Mouse (Mus musculus): ENCODE results near the gene Helt. TPM values are rescaled to one million over a fixed set of nuclear protein-coding genes. Genes with fewer than 3 reads are reported as not detected.

Gene Helt
- total RNA-seq (2015) = not detected in 2 replicates
- not detected in 2 replicates for total RNA-seq (2017)

DNA sequence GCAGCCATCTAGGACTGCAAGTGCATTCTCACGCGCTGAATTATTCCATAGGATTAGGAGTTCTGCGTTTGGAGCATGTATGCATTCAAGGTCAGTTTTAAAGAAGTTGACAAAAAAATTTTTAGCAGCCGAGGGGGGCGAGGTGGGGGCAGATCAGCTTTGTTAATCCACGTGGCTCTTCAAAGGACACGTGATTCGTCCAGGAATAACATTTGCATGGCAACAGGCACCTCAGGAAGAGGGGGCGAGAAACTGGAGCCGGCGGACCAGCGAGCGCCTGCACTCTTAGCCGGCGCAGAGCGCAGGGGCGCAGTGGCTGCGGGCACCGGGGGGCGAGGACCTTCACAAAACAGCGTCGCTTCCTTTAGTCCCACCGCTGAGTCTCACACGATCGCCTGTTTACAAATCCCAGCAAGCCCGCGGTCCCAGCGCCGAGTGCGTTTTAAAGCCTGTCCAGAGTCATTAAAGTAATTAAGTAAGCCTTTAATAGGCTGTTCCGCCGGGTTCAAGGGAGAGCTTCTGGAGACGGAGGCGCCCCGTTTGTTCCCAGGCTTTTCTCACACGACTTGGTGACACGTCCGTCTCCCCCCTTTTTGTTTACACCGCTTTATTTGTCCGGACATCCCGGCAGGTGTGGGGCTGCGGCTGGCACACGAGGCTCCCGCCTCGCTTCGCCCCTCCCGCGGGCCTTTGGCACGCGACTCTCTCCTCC is at the start of gene Helt:
Gene Helt (minus strand): TSS at position 491 of the 712 bp plus-strand sequence.
- ATAC-seq (ENCODE audit: poor library complexity, severe bottlenecking) = no peak

DNA sequence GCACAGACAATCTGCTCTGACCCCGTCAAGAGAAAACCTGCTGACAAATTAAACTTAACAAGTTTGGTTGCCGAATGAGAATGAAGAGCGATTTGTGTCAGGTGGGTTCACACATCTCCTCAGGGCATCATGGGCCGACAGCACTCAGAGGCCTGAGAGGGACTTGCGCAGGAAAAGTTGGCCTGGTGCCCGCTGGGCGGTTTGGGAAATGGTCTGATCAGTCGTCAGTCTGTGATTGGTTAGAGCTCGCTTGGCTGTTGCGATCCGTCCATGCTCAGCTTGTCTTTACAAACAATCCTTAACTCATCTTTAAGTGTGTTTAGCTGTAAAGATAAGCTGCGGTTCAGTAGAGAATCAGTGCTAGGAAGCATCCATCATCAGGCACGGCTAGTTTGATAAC is 47.8 kb upstream of the Helt start:
- ATAC-seq (ENCODE audit: poor library complexity, severe bottlenecking) = no peak

- peak; percentile 64 for ATAC-seq (ENCODE audit: poor library complexity, severe bottlenecking)
These were observed 46.2 kb upstream of the Helt start for GRCm38 (mm10) chr8:46340381-46341273.

- ATAC-seq (ENCODE audit: poor library complexity, severe bottlenecking) = 0 out of 2 replicates have a peak, but pooled peaks have one; percentile 44
These were observed 44.8 kb upstream of the Helt start for GRCm38 (mm10) chr8:46339317-46339716.

DNA sequence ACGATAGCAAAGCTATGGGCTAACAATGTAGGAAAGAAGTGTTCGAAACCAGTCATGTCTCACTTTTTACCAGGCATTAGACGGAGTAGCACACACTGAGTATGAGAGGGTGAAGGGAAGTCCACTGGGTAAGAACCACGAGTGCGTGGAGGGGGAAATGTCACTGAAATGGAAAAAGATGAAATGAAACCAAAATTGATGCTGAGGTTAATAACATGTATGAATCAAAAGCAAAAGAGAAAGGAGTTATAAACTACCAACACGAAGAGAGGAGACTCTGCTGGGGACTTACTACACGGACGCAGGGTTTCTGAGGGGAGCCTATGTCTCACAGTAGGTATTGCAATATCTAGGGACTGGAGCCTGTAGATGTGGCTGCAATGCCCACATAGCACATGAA is 41.9 kb upstream of the Helt start:
- ATAC-seq (ENCODE audit: poor library complexity, severe bottlenecking) = peak; percentile 79

GRCm38 (mm10) chr8:46332389-46333061 is 38.1 kb upstream of the Helt start:
- no peak for ATAC-seq (ENCODE audit: poor library complexity, severe bottlenecking)

- no peak for ATAC-seq (ENCODE audit: poor library complexity, severe bottlenecking)
These were observed 37.3 kb upstream of the Helt start for GRCm38 (mm10) chr8:46331801-46332200.

GRCm38 (mm10) chr8:46329396-46329795 is 34.9 kb upstream of the Helt start:
- no peak for ATAC-seq (ENCODE audit: poor library complexity, severe bottlenecking)

DNA sequence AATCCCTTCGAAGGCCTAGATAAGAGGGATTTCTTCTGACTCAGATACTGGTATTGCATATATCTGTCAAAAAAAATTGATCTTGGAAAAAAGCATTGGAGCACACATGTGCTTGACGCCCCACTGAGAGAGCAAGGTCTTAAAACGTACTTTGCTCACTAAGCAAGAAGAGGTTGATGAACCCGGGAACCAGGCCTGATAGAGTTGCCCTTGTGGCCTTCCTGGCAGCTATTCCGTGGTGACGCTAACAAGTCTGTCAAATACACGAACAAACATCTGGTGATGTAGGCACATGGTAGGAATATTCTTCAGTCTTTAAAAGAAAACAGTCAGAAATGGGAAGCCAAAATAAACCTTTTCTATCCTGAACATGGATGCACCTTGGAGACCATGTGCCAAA is 32.8 kb upstream of the Helt start:
- no peak for ATAC-seq (ENCODE audit: poor library complexity, severe bottlenecking)

DNA sequence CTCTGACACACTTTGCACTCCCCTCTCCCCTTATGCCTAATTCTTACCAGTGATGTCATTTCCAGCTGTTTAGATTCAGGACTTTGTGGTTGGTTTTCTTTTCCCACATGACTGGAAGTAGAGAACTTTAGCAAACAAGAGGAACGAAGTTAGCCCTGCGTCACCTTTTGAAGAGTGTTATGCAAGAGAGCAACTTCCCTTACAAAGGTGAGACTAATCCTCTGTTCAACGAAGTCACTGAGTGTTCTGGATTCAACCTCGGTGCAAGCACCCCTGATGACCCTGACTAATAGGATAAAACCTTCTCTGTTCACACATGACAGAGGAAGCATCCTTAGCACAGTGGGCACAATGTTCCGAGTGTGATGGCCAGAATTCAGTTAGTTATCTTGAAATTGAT is 32.2 kb upstream of the Helt start:
- peak; percentile 97 for ATAC-seq (ENCODE audit: poor library complexity, severe bottlenecking)

GRCm38 (mm10) chr8:46324676-46325075 is 30.2 kb upstream of the Helt start:
- ATAC-seq (ENCODE audit: poor library complexity, severe bottlenecking) = no peak

- ATAC-seq (ENCODE audit: poor library complexity, severe bottlenecking) = no peak
These were observed 29.3 kb upstream of the Helt start for GRCm38 (mm10) chr8:46323672-46324191.

- peak; percentile 29; the same call in 1 of the 2 replicates for ATAC-seq (ENCODE audit: poor library complexity, severe bottlenecking)
These were observed 28.4 kb upstream of the Helt start for GRCm38 (mm10) chr8:46322833-46323232.

- ATAC-seq (ENCODE audit: poor library complexity, severe bottlenecking) = no peak
These were observed 27.9 kb upstream of the Helt start for GRCm38 (mm10) chr8:46322421-46322820.

GRCm38 (mm10) chr8:46318802-46319201 is 24.3 kb upstream of the Helt start:
- no peak for ATAC-seq (ENCODE audit: poor library complexity, severe bottlenecking)

GRCm38 (mm10) chr8:46317161-46317560 is 22.7 kb upstream of the Helt start:
- no peak for ATAC-seq (ENCODE audit: poor library complexity, severe bottlenecking)

DNA sequence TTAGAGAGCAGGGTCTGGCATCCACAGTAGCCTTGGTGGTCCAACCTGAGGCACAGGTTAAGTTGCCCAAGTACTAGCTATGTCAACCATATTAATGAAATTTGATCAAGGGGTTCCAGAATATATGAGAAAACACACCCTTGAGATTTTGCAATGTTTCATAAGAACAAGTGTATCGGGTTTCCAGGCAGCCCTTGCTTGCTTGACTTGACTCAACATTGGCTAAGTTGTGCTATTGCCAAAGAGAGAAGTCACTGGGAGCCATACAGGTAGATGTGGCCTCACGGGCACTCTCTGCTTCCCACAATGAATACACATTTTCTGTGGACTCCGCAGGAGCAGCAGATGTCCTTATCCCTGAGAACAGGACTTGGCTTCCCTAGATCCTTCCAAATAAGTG is 19.3 kb upstream of the Helt start:
- no peak for ATAC-seq (ENCODE audit: poor library complexity, severe bottlenecking)

- ATAC-seq (ENCODE audit: poor library complexity, severe bottlenecking) = peak; percentile 99
These were observed 16.7 kb upstream of the Helt start for GRCm38 (mm10) chr8:46311159-46311558.

DNA sequence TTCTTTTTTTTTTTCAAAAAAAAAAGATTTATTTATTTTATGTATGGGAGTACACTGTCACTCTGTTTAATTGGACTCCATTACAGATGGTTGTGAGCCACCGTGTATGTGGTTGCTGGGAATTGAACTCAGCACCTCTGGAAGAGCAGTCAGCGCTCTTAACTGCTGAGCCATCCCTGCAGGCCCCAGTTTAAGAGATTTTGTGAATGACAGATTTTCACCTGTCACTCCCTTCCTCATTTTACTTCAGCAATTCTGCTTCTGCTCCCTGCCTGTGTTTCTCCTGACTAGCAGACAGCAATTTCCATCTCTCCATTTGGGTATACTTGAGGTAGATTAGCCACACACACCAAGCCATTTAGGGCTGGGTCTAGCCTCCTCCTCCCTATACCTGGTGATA is 13.7 kb upstream of the Helt start:
- ATAC-seq (ENCODE audit: poor library complexity, severe bottlenecking) = no peak

- no peak for ATAC-seq (ENCODE audit: poor library complexity, severe bottlenecking)
These were observed 11.4 kb upstream of the Helt start for GRCm38 (mm10) chr8:46305733-46306349.

DNA sequence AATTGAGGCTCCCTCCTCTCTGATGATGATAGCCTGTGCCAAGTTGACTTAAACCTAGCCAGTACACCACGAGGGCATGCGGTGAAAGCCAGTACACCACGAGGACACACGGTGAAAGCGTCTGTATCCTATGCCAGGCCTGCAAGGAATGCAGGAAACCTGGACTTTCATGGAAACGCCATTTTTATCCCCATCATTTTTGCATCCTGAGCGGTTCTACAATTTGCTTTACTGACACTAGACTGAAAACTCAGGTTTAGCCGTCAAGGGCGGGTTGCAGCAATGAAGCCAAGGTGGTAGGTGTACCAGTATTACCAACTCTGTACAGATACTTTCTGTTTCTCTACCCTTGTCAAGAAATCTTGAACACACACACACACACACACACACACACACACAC is 7.7 kb upstream of the Helt start:
- no peak for ATAC-seq (ENCODE audit: poor library complexity, severe bottlenecking)

Data from megakaryocyte, adult 5-6 weeks (primary cell).